Mouse (Mus musculus) 3134 (cell line): ENCODE data around the gene Olfr273.
"Not testable (repeated sequence)": the region's sequence is repeated elsewhere in the genome, so short reads cannot be mapped to it uniquely, and the experiment has no call there.

Experiments used
- DNase-seq: peaks from one replicate; pipeline ENCODE4 v3.0.0-alpha.2; 2011; ENCODE audit warnings: low spot score; ENCODE audit not compliant: insufficient read length; ENCODE audit errors: extremely low read depth

The Olfr273 gene

GRCm38 (mm10) chr4:52859136-52859535, at the start of gene Olfr273:
Gene Olfr273 (minus strand): TSS chr4:52859236.
- DNase-seq: no peak

GRCm38 (mm10) chr4:52864156-52864555, 5.1 kb upstream of the Olfr273 start:
- DNase-seq: no peak

- DNase-seq: no peak
Measured at GRCm38 (mm10) chr4:52849672-52850071, 9.4 kb downstream of the Olfr273 start.

- DNase-seq: no peak
Measured at GRCm38 (mm10) chr4:52849039-52849635, 9.9 kb downstream of the Olfr273 start.

DNA sequence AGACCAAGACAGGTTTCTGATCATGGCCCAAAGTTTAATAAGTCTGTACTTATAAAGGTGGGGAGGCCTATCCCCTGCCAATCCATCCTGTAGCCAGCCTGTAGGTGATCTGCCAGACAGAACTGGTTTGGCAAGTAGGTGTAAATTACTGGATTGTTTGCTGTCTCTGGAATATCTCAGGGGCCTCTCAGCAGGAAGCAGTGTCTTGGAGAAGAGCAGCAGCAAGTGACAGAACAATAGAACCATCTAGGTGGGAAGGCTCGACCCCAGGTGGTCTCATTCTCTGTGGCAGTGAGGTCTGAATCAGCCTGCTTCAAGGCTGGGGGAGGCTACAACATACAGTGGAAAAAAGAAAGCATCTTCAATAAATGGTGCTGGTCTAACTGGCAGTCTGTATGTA, 13.6 kb downstream of the Olfr273 start:
- DNase-seq: not testable (repeated sequence)

DNA sequence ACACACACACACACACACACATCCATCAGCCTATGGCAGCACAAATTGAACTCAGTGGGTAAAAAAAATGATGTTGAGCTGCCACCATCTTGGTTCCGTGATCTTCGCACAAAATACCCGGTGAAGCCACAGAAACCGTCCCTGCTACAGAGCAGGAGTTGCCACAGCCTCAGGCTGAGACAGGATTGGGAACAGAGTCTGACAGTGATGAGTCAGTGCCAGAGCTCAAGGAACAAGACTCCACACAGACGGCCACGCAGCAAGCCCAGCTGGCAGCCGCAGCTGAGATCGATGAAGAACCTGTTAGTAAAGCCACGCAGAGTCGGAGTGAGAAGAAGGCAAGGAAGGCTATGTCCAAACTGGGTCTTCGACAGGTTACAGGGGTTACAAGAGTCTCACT, 37.7 kb downstream of the Olfr273 start:
- no peak for DNase-seq

DNA sequence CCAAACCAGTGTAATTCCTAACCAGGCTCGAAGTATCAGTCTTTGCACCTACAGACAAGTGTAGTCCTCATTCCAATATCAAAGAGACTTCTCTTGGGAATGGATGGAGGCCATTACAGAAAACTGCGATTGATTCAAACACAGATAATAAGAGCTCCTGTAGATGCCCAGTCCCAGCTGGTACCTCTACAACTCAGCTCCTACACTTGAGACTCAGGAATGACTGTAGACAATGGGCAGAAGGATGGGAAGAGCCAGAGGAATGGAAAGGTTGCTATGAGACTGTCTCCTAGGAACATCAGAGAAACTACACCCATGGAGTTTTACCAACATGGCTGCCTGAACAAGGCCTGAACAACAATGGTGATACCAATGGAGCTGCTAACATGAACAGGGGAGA, 44.7 kb downstream of the Olfr273 start, which contains the start of gene Olfr275:
Olfr275 (plus strand) TSS at position 301 of the 400 bp plus-strand sequence.
- DNase-seq: no peak

DNA sequence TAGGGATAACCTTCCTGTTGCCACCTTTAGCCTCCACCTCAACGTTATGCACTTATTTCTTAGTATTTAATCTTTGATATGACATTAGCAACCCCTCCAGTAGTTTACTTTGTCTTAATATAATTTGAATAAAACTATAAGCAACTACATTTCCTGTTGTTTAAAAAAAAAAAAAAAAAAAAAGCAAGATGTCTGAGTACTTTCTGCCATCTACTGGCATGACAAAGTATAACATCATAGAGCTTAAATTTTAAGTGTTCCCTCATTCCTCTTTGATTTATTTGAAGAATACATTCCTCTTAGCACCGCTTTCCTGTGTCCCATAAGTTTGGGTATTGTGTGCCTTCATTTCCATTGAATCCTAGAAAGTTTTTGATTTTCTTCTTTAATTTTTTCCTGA, 47.2 kb downstream of the Olfr273 start:
- DNase-seq: no peak
